Mouse (Mus musculus): ENCODE results near the gene Pgs1.
A peak's percentile ranks its signal among the peaks of the same experiment; 100 is the strongest.

The Pgs1 gene

GRCm38 (mm10) chr11:117963091-117963793 is 22.9 kb upstream of the Pgs1 start:
- peak; percentile 97 for DNase-seq (ENCODE audit: low spot score)

- no peak for DNase-seq (ENCODE audit: low spot score)
Measured at GRCm38 (mm10) chr11:117963872-117964271, 22.2 kb upstream of the Pgs1 start.

GRCm38 (mm10) chr11:117964294-117964693 is 21.8 kb upstream of the Pgs1 start:
- DNase-seq (ENCODE audit: low spot score), result no peak

GRCm38 (mm10) chr11:117965052-117965451 is 21.0 kb upstream of the Pgs1 start:
- DNase-seq (ENCODE audit: low spot score), result no peak

- no peak for DNase-seq (ENCODE audit: low spot score)
Measured at GRCm38 (mm10) chr11:117965561-117965981, 20.5 kb upstream of the Pgs1 start.

GRCm38 (mm10) chr11:117966506-117967100 is 19.5 kb upstream of the Pgs1 start:
- no peak for DNase-seq (ENCODE audit: low spot score)

- DNase-seq (ENCODE audit: low spot score), result no peak
Measured at GRCm38 (mm10) chr11:117967249-117968015, 18.7 kb upstream of the Pgs1 start.

GRCm38 (mm10) chr11:117968016-117968671 is 17.9 kb upstream of the Pgs1 start:
- DNase-seq (ENCODE audit: low spot score), result peak; percentile 51

- no peak for DNase-seq (ENCODE audit: low spot score)
Measured at GRCm38 (mm10) chr11:117968716-117969099, 17.4 kb upstream of the Pgs1 start.

- peak; percentile 93 for DNase-seq (ENCODE audit: low spot score)
Measured at GRCm38 (mm10) chr11:117969100-117969944, 16.8 kb upstream of the Pgs1 start.

GRCm38 (mm10) chr11:117969945-117970872 is 15.9 kb upstream of the Pgs1 start, which contains the start of gene Socs3:
Socs3 (minus strand) TSS chr11:117970047.
- peak; percentile 96 for DNase-seq (ENCODE audit: low spot score)

- DNase-seq (ENCODE audit: low spot score), result no peak
Measured at GRCm38 (mm10) chr11:117971100-117971499, 15.0 kb upstream of the Pgs1 start.

GRCm38 (mm10) chr11:117971646-117972242 is 14.3 kb upstream of the Pgs1 start:
- no peak for DNase-seq (ENCODE audit: low spot score)

GRCm38 (mm10) chr11:117972656-117973558 is 13.2 kb upstream of the Pgs1 start:
- DNase-seq (ENCODE audit: low spot score), result no peak

- DNase-seq (ENCODE audit: low spot score), result no peak
Measured at GRCm38 (mm10) chr11:117973569-117973968, 12.5 kb upstream of the Pgs1 start.

GRCm38 (mm10) chr11:117974327-117975125 is 11.6 kb upstream of the Pgs1 start:
- DNase-seq (ENCODE audit: low spot score), result peak; percentile 41

GRCm38 (mm10) chr11:117975211-117975967 is 10.7 kb upstream of the Pgs1 start:
- DNase-seq (ENCODE audit: low spot score), result peak; percentile 77
